Mouse (Mus musculus): ENCODE measurements around the gene Col5a1. TPM values are rescaled to one million over a fixed set of nuclear protein-coding genes. Genes with fewer than 3 reads are reported as not detected.

Col5a1 gene
- polyA plus RNA-seq, 1 experiment from 2014 or later, result 21.4 TPM

DNA sequence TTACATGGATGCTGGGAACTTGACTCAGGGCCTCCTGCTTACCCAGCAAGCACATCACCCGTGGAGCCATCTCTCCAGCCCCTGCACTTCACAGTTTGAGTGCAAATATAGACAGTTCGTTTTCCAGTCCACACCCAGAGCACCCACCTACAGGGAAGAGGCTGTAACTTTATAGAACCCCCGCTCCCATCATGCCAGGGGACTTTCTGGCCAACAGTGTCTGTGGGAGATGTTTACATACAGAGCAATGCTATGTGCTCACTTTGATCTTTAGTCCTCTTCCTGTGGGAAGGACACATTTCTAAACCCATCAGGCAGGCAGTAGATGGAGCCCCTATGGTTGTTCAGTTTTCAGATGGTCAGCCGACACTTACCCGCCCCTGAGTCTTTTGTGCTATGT, 180.5 kb downstream of the Col5a1 start:
- no peak overlapping the region for H3K27ac ChIP-seq
- no peaks in the 10 kb centered on the region for H3K9me3 ChIP-seq (replicated peaks)
- no peak for DNase-seq (ENCODE audit: low spot score)
- H3K36me3 ChIP-seq, result no peaks in the 10 kb centered on the region
- no peak overlapping the region for H3K4me3 ChIP-seq
- 77% methylated on average over 5 of the region's 5 CpGs for WGBS
- H3K27me3 ChIP-seq (ENCODE audit: low read depth, poor library complexity, severe bottlenecking), result no peaks in the 10 kb centered on the region
- H3K4me1 ChIP-seq, result peaks cover 2% of the 10 kb centered on the region; the same call in 1 of the 2 replicates

DNA sequence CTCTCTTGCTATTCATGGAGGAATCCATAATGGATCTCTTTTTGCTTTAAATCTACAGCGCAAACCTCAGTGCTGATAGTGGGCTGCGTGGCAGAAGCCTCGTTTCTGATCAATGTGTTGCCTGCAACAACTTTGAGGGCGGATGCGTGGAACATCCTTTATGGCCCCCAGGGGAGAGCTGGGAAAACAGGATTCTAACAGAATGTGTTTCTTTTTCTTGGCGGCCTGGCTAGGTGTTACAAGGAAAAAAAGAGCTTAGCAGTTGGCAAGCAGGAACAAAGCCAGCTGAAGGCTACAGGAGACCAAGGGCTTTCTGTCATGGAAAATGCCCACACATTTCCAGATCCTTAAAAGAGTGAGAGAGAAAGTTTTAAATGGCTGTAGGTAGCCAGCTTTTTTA, 180.9 kb downstream of the Col5a1 start:
- Histone ChIP-seq H3K36me3 (no peaks in the 10 kb centered on the region), H3K4me1 (peaks cover 2% of the 10 kb centered on the region; the same call in 1 of the 2 replicates), H3K9me3 (replicated peaks) (no peaks in the 10 kb centered on the region), H3K4me3 (no peak overlapping the region), H3K27me3 (ENCODE audit: low read depth, poor library complexity, severe bottlenecking) (no peaks in the 10 kb centered on the region), H3K27ac (no peak overlapping the region; the same call in 1 of the 2 replicates)
- WGBS, result 72% methylated on average over 6 of the region's 6 CpGs
- DNase-seq (ENCODE audit: low spot score), result no peak

DNA sequence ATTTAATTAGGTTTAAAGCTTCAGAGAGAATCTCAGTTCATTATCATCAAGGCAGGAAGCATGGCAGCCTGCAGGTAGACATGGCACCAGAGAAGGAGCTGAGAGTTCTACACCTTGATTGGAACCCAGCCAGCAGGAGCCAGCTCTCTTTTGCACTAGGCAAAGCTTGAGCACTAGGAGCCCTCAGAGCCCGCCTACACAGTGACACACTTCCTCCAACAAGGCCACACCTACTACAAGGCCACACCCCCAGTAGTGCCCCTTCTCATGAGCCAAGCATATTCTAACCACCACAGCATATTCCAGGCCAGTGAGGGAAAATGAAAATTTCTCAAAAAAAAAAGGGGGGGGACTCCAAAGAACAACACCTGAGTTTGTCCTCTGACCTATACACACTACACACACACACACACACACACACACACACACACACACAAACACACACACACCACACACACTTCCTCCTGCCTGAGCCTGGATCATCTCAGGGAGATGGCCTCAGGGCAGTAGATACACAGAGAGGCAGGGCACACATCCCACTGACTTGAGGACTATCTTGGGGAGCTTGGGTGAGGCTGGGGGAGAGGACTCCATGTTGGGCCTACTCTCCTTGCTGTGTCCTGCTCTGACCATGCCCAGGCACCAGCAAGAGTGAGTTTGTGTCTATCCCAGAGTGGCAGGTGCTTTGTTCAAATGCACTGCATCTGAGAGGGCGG, 181.8 kb downstream of the Col5a1 start:
- 92% methylated on average over 2 of the region's 2 CpGs for WGBS
- Histone ChIP-seq H3K27me3 (ENCODE audit: low read depth, poor library complexity, severe bottlenecking) (no peaks in the 10 kb centered on the region), H3K4me3 (no peak overlapping the region), H3K27ac (no peak overlapping the region; the same call in 1 of the 2 replicates), H3K36me3 (no peaks in the 10 kb centered on the region), H3K9me3 (replicated peaks) (no peaks in the 10 kb centered on the region), H3K4me1 (peaks cover 2% of the 10 kb centered on the region; the same call in 1 of the 2 replicates)
- DNase-seq (ENCODE audit: low spot score), result no peak

DNA sequence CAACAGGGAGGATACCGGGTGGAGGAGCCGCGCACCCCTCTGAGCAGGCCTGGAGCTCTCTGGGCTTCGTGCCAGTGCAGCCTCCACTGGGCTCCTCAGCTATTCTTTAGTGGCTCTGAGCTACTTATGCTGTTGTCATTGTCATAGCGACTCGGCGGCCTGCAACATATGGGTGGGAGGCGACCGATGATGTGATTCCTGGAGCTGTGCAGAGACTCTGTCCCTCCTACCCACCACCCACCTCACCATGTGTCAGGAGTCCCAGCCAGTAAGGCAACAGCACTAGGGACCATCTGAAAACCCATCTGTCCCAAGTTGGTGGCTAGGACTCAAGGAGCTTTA, 182.3 kb downstream of the Col5a1 start:
- no peak overlapping the region for H3K4me3 ChIP-seq
- DNase-seq (ENCODE audit: low spot score), result no peak
- H3K27me3 ChIP-seq (ENCODE audit: low read depth, poor library complexity, severe bottlenecking), result no peaks in the 10 kb centered on the region
- H3K4me1 ChIP-seq, result peaks cover 2% of the 10 kb centered on the region; the same call in 1 of the 2 replicates
- H3K36me3 ChIP-seq, result no peaks in the 10 kb centered on the region
- WGBS, result 93% methylated on average over 9 of the region's 9 CpGs
- no peak overlapping the region for H3K27ac ChIP-seq
- no peaks in the 10 kb centered on the region for H3K9me3 ChIP-seq (replicated peaks)

DNA sequence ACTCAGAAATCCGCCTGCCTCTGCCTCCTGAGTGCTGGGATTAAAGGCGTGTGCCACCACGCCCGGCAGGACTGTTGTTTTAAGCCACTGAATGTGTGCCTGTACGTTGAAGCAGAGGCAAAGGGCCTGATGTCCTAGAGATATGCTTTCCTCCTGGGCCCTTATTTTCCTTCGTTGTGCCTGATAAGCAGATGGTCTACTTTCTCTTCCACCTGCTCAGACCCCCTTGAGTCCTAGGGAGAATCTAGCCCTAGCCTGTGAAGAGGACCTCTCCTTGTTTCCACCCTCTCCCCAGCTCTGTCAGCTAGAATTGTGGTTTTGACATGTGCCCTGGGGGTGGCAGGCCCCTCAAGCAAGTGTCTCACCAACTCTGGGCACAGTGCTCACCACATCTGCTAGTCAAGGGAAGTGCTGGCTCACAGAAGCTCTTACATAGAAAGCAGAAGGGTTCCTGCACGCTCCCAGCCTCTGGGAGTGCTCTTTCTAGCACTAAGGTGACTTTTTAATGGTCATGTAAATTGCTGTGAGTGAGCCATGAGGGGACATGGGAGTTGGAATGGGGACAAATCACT, 189.5 kb downstream of the Col5a1 start:
- no peak overlapping the region for H3K4me3 ChIP-seq
- DNase-seq (ENCODE audit: low spot score), result no peak
- H3K9me3 ChIP-seq (replicated peaks), result no peaks in the 10 kb centered on the region; the same call in 1 of the 2 replicates
- H3K36me3 ChIP-seq, result no peaks in the 10 kb centered on the region
- H3K4me1 ChIP-seq, result no peaks in the 10 kb centered on the region
- 87% methylated on average over 7 of the region's 7 CpGs for WGBS
- no peaks in the 10 kb centered on the region for H3K27me3 ChIP-seq (ENCODE audit: low read depth, poor library complexity, severe bottlenecking)
- no peak overlapping the region for H3K27ac ChIP-seq

DNA sequence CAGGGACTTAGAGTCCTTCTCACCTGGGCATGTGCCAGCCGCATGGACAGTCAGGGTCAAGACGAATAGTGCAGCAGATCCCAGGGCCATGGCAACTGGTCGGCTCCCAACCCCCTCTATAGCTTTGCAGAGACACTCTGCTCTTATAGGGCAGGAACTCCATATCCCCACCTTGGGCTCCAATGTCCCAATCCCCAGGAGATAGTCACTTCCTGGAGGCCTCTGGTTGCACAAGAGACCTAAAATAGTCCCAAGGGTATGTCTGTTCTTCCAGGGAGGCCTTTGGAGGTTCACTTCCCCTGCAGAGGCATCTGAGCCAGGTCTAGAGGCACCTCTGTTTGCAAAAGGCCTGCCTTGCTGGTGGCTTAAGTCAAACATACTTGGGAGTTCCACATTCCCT, 198.5 kb downstream of the Col5a1 start, which contains the start of gene Fcnb:
Gene Fcnb, minus strand, starts transcription at position 118 of the 400 bp plus-strand sequence.
- Histone ChIP-seq H3K36me3 (no peaks in the 10 kb centered on the region), H3K27ac (no peak within 1 kb of the TSS), H3K9me3 (replicated peaks) (no peaks in the 10 kb centered on the region), H3K4me1 (peaks cover 4% of the 10 kb centered on the region; the same call in 1 of the 2 replicates), H3K27me3 (ENCODE audit: low read depth, poor library complexity, severe bottlenecking) (no peaks in the 10 kb centered on the region), H3K4me3 (no peak within 1 kb of the TSS)
- WGBS, result 87% methylated on average over 3 of the region's 3 CpGs
- DNase-seq (ENCODE audit: low spot score), result no peak

DNA sequence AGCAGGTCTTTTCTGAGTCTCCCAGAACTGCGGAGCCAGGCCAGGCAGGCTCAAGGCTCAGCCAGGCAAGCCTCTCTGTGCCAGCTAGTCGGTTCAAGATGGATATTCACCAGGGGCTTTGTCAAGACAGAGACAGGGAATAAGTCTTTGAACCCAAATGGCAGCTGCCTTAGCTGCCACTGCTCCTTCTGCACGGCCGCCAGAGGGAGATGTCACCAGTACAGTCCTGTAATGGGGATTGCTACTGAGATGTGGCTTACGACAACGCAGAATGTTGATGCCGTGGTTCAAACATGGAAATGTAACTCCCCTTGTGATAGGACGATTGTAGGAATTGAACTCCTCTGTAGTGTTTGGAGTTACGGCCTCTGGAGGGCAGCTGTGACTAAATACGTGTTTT, 199.9 kb downstream of the Col5a1 start:
- Histone ChIP-seq H3K9me3 (replicated peaks) (no peaks in the 10 kb centered on the region), H3K4me3 (no peak overlapping the region), H3K27me3 (ENCODE audit: low read depth, poor library complexity, severe bottlenecking) (no peaks in the 10 kb centered on the region), H3K36me3 (no peaks in the 10 kb centered on the region), H3K4me1 (peaks cover 14% of the 10 kb centered on the region), H3K27ac (no peak overlapping the region)
- WGBS, result 79% methylated on average over 10 of the region's 10 CpGs
- no peak for DNase-seq (ENCODE audit: low spot score)

DNA sequence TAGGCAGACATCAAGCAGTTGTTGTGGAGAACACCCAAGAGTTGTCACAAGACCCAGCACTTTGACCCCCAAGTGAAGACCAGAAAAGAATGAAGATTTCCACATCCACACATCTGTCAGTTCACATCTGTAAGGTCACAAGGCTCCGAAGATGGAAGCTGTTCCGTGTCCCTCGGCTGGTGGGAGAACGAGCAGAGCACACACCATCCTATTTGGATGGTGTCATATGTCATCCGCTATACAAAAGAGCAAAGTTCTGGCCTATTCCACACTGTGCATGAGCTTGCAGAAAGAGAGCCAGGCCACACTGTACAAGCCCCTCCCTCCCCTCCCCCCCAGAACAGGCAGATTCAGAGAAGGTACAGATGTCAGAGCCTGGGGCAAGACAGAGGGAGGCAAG, 202.9 kb downstream of the Col5a1 start:
- Histone ChIP-seq H3K4me3 (no peak overlapping the region), H3K27ac (no peak overlapping the region), H3K36me3 (no peaks in the 10 kb centered on the region), H3K27me3 (ENCODE audit: low read depth, poor library complexity, severe bottlenecking) (no peaks in the 10 kb centered on the region), H3K4me1 (peaks cover 14% of the 10 kb centered on the region), H3K9me3 (replicated peaks) (no peaks in the 10 kb centered on the region)
- 67% methylated on average over 5 of the region's 5 CpGs for WGBS
- DNase-seq (ENCODE audit: low spot score), result no peak

Other genes starting within 250 kb of the Col5a1 start
- gene Rxra, start 210.0 kb upstream of the Col5a1 start, polyA plus RNA-seq (2016; fragmentation: Nextera tagmentation; extraction: Ambion mirVana), result 8.7 and 10.9 TPM in 2 replicates
- 0.19 TPM in 1 of 2 replicates, not detected in the other for gene Fcnb, start 198.5 kb downstream of the Col5a1 start, polyA plus RNA-seq (2016; fragmentation: Nextera tagmentation; extraction: Ambion mirVana)